Mouse (Mus musculus) right cerebral cortex, postnatal 36 days (tissue): ENCODE measurements around the gene Ralgps2.
A peak's percentile ranks its signal among the peaks of the same experiment; 100 is the strongest.

Source experiments
- DNase-seq, 2 experiments: peaks; one replicate each; pipeline ENCODE4 v3.0.0; 2022; ENCODE audit warnings: low spot score in 2 of 2, mixed read lengths in 1 of 2

Gene Ralgps2

GRCm38 (mm10) chr1:156769163-156769562 lies 170.3 kb downstream of the Ralgps2 start:
- DNase-seq: no peak

DNA sequence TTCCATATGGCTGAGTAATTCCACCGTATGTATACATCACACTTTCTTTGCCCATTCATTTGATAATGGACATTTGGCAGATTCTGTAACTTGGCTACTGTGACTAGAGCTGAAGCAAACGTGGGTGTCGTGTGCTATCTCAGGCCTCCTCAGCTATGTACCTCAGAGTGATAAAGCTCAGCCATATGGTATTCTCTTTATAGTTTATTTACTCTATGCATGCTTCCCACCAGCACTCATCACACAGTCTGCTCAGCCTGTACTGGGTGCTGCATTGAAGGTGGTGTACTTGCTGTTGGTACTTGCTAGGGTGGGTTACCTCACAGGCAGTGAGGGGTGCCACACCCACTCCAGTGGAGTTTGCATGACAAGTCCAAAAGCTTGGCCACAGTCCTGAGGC lies 174.1 kb downstream of the Ralgps2 start:
- DNase-seq: peak; percentile 49 to 76

DNA sequence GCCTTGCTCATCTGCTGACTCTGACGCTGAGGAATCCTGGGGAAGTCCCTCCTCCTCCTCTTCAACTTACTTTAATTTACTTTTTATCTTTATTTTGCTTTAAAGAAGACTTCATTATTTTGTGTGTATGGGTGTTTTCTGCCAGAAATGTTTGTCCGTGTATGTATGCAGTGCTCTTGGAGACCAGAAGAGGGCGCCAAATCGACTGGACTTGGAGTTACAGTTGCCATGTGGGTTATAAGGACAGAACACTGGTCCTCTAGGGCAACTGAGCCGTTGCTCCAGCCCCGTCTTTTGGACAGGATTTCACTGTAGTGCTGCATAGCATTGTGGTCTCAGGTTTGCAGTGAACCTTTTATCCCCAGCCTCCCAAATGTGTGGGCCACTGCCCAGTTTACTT lies 174.8 kb downstream of the Ralgps2 start:
- DNase-seq: no peak

DNA sequence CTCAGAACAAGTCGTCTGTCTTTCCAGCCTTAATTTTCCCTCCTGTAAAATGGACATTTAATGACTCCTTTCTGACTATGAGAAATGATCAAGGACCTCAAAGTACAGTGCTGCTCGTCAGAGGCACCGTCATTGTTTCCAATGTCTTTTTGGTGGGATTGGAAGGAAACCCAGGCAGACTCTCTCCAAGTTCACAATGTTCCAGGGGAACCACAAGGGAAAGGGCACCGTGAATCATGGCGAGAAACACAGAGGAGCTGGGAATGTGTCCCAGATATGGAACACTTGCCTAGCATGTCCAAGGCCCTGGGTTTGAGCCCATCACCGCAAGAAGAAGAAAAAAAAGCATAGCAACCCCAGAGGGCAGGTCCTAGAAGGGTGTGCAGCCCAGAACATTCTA lies 176.1 kb downstream of the Ralgps2 start:
- no peak for DNase-seq

DNA sequence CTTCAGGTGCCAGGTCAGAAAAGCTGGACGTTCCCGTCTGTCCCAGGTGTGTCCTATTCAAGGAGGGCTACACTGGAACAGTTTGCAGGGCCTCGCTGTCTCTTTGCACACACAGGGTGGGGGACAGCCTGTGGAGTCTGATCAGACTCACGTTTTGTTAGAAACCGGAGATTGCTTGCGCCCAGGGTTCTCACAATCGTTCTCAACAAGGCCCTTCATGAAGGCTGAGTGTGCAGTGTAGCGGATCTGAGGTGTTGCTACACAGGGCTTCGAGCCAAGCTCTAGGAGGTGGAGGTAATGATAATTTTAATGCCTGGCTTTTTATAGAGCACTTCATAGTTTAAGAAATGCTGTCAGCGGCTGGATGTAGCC lies 178.0 kb downstream of the Ralgps2 start:
- no peak for DNase-seq

- DNase-seq: no peak
Observed at GRCm38 (mm10) chr1:156760549-156761429, 178.6 kb downstream of the Ralgps2 start.

DNA sequence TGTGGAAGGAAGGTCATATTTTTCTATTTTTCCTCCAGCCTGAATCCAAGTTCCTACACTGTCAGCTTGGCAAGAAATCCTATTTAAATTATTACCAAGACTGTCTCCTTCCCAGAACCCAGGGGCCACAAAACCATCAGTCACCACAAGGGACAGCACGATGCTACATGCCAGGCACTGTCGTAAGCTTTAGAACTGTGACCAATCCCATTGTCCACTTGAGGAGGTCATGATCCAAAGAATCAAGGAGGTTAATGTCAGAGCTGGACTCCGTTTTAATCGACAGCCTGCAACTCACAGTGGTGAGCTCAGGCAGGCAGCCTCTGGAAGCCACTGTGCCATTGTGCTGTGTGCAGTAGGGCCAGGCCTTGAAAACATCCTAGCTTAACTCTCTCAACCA lies 181.1 kb downstream of the Ralgps2 start:
- DNase-seq: no peak

- DNase-seq: no peak
Observed at GRCm38 (mm10) chr1:156754608-156755413, 184.6 kb downstream of the Ralgps2 start.
